Mouse (Mus musculus) liver, embryonic 14.5 days (tissue): ENCODE data around the gene Eps8.
"Not testable (repeated sequence)": the region's sequence is repeated elsewhere in the genome, so short reads cannot be mapped to it uniquely, and the experiment has no call there.

Experiments used
- CTCF ChIP-seq: IDR thresholded peaks from 2 replicates; pipeline ENCODE4 v1.5.1; 2016; ENCODE audit warnings: antibody characterized with exemption, low read depth, control low read depth
- EP300 ChIP-seq: IDR thresholded peaks from 2 replicates; pipeline ENCODE4 v1.6.1; 2016; ENCODE audit warnings: antibody characterized with exemption, low read depth

GRCm38 (mm10) chr6:137475695-137476094 is 179.0 kb downstream of the Eps8 start:
- not testable (repeated sequence) for TF ChIP-seq CTCF, EP300
